Mouse (Mus musculus) monocyte, adult 5-6 weeks (primary cell): Measurements from ENCODE around the gene Cadm1. TPM values are rescaled to one million over a fixed set of nuclear protein-coding genes. Genes with fewer than 3 reads are reported as not detected.

Experiments used
- ATAC-seq: fragments of 153-309, 156-312 bp; replicated peaks from 2 replicates; pipeline ENCODE4 v1.8.0; 2017; ENCODE audit warnings: mild to moderate bottlenecking; ENCODE audit not compliant: low TSS enrichment, insufficient number of reproducible peaks, severe bottlenecking, poor library complexity, low FRiP score
- total RNA-seq: library from RNA; stranded (forward); fragments of 200-1000, 200-491, 200-594 nt; gene quantifications from 3 replicates; pipeline ENCODE4 v1.2.3, GENCODE M21; 2017

The Cadm1 gene
- total RNA-seq, 1 experiment from 2014 or later = 1.3 TPM

- ATAC-seq = no peak
Observed at GRCm38 (mm10) chr9:47828762-47829161, 298.8 kb downstream of the Cadm1 start.

GRCm38 (mm10) chr9:47829204-47829603 lies 299.2 kb downstream of the Cadm1 start:
- ATAC-seq = no peak

- ATAC-seq = no peak
Observed at GRCm38 (mm10) chr9:47829846-47830245, 299.9 kb downstream of the Cadm1 start.

- ATAC-seq = no peak
Observed at GRCm38 (mm10) chr9:47831412-47831811, 301.4 kb downstream of the Cadm1 start.

GRCm38 (mm10) chr9:47838170-47838569 lies 308.2 kb downstream of the Cadm1 start:
- no peak for ATAC-seq

GRCm38 (mm10) chr9:47838890-47839691 lies 309.1 kb downstream of the Cadm1 start:
- no peak for ATAC-seq

GRCm38 (mm10) chr9:47839692-47840025 lies 309.7 kb downstream of the Cadm1 start:
- no peak for ATAC-seq

GRCm38 (mm10) chr9:47843328-47843727 lies 313.4 kb downstream of the Cadm1 start:
- ATAC-seq = no peak

GRCm38 (mm10) chr9:47846275-47846674 lies 316.3 kb downstream of the Cadm1 start:
- ATAC-seq = no peak

GRCm38 (mm10) chr9:47846926-47847325 lies 317.0 kb downstream of the Cadm1 start:
- no peak for ATAC-seq

GRCm38 (mm10) chr9:47847797-47848196 lies 317.8 kb downstream of the Cadm1 start:
- ATAC-seq = no peak

GRCm38 (mm10) chr9:47848745-47849144 lies 318.8 kb downstream of the Cadm1 start:
- ATAC-seq = no peak

GRCm38 (mm10) chr9:47856311-47856710 lies 326.3 kb downstream of the Cadm1 start:
- ATAC-seq = no peak

GRCm38 (mm10) chr9:47857235-47857634 lies 327.3 kb downstream of the Cadm1 start:
- no peak for ATAC-seq

- no peak for ATAC-seq
Observed at GRCm38 (mm10) chr9:47858134-47858533, 328.2 kb downstream of the Cadm1 start.

- no peak for ATAC-seq
Observed at GRCm38 (mm10) chr9:47858778-47859395, 328.9 kb downstream of the Cadm1 start.

GRCm38 (mm10) chr9:47860994-47861393 lies 331.0 kb downstream of the Cadm1 start:
- no peak for ATAC-seq

- no peak for ATAC-seq
Observed at GRCm38 (mm10) chr9:47861783-47862182, 331.8 kb downstream of the Cadm1 start.

GRCm38 (mm10) chr9:47866001-47866400 lies 336.0 kb downstream of the Cadm1 start:
- no peak for ATAC-seq

- no peak for ATAC-seq
Observed at GRCm38 (mm10) chr9:47867474-47867873, 337.5 kb downstream of the Cadm1 start.
